Mouse (Mus musculus) E14TG2a.4 (cell line): ENCODE data around the gene Rere.

Experiments used
- H3K27me3 ChIP-seq: 2 replicates; pipeline ENCODE4 v1.6.1; 2014; ENCODE audit warnings: low read length, control low read depth; ENCODE audit not compliant: insufficient read depth
- H3K36me3 ChIP-seq: 2 replicates; pipeline ENCODE4 v1.6.1; 2014; ENCODE audit warnings: low read length, control low read depth; ENCODE audit not compliant: insufficient read depth
- H3K4me1 ChIP-seq: replicated peaks from 2 replicates; pipeline ENCODE4 v1.6.1; 2014; ENCODE audit warnings: low read depth, low read length, control low read depth
- H3K4me3 ChIP-seq: replicated peaks from 2 replicates; pipeline ENCODE4 v1.5.1; 2014; ENCODE audit warnings: mild to moderate bottlenecking, low read length
- H3K9me3 ChIP-seq: 2 replicates; pipeline ENCODE4 v1.6.1; 2014; ENCODE audit warnings: low read length, control low read depth
- CTCF ChIP-seq: conservative IDR thresholded peaks from 2 replicates; pipeline ENCODE4 v1.5.1; 2014; ENCODE audit warnings: low read length
- NANOG ChIP-seq: IDR thresholded peaks from 2 replicates; pipeline ENCODE4 v1.6.1; 2014; ENCODE audit warnings: borderline replicate concordance, low read length, mixed read lengths
- POU5F1 ChIP-seq: IDR thresholded peaks from 2 replicates; pipeline ENCODE4 v1.6.1; 2014; ENCODE audit warnings: low read length, borderline replicate concordance

Gene Rere

DNA sequence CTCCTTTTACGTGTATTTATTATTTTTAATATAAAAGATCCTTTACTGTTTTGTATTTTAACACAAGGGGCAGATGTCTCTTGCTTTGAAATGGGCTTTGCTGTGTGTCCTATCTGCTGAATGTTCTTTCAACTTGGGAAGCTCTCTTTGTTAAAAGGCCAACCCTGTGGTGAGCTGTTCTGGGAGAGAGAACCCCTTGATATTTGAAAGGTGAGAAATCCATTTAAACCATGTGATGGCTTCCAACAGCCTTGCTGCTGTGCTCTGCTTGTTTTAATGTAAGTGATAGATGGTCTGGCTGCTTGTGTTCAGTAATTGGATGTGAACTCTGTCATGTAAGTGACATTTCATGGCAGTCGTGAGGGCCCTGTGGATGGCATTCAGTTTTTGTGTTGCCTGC is 175.4 kb downstream of the Rere start:
- TF ChIP-seq NANOG: no peak
- TF ChIP-seq CTCF: no peak
- TF ChIP-seq POU5F1: no peak
- Histone ChIP-seq H3K4me3 (no peak overlapping the region), H3K9me3 (no peaks in the 10 kb centered on the region), H3K4me1 (peaks cover 44% of the 10 kb centered on the region), H3K27me3 (no peaks in the 10 kb centered on the region), H3K36me3 (no peaks in the 10 kb centered on the region; the same call in 1 of the 2 replicates)

DNA sequence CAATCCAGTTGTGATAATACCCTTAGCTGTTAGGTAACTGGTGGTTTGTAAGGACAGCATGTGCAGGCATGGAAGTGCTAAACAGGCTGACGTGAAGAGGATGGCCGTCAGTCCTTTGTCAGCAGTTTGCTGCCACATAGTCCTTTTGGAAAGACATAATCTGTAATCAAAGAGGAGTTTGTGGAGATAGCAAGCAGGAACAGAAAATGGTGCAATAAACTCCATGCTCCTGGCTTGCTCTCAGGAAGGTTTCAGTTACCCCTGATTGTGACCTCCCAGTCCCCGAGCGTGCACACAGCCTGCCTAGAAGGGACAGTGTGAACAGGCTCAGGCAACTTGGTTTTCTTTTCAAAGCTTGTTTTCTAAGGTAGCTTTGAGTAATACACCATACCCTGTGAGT is 175.9 kb downstream of the Rere start:
- peaks cover 45% of the 10 kb centered on the region for H3K4me1 ChIP-seq
- no peaks in the 10 kb centered on the region; the same call in 1 of the 2 replicates for H3K36me3 ChIP-seq
- TF ChIP-seq CTCF (no peak), POU5F1 (no peak)
- no peak overlapping the region for H3K4me3 ChIP-seq
- H3K27me3 ChIP-seq: no peaks in the 10 kb centered on the region
- H3K9me3 ChIP-seq: no peaks in the 10 kb centered on the region

DNA sequence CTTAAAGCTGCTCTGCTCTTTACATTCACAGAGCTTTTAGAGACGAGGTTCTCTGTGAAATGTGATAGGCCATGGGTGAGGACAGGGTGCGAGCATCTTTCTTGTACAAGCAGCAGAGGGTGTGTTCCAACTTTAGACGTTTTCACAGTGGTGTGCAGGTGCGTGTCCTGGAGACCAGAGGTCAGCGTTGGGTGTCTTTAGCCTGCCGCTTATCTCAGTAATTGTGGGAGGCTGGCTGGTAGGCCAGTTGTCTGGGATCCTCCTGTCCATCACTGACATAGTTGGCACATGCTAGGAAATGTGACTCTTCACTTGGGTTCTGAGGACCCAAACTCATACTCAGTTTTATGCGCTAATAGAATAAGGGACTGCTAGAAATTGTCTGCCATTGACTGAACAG is 176.3 kb downstream of the Rere start:
- Histone ChIP-seq H3K4me3 (no peak overlapping the region), H3K4me1 (peaks cover 47% of the 10 kb centered on the region), H3K36me3 (no peaks in the 10 kb centered on the region; the same call in 1 of the 2 replicates), H3K27me3 (no peaks in the 10 kb centered on the region), H3K9me3 (no peaks in the 10 kb centered on the region)
- no peak for TF ChIP-seq POU5F1
- TF ChIP-seq NANOG: no peak
- no peak for TF ChIP-seq CTCF

DNA sequence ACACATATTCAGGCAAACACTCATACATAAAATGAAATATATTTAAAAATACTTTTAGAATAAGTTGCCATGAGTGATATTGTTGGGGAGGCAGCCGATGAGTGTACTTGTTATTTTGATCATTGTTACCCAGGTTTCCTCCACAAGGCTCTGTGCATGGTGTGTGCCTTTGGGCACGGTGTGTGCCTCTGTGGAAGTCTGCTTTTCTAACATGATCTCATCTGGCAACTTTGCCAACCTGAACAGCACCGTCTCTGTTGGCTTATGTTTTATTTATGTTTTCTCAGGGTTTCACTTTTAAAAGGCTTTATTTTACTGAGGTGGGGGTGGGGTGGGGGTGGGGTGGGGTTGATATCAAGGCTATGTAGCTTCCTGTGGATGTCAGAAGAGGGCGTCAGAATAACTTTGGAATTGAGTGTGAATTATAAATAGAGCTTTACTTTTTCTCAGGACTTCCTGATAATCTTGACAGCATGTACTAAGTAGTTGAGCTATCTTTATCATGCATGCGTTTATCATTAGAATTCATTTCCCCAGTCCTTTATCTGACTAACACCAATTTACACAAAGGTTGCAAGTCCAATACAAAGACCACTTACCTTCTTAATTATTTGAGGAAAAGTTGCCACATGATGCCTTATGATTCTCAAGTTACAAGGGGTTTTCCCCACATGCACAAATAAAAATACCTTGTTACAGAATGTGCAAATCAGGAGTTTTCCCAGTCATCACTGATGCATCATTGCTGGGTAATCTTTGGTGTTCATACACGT is 177.8 kb downstream of the Rere start:
- H3K9me3 ChIP-seq: no peaks in the 10 kb centered on the region
- H3K4me3 ChIP-seq: no peak overlapping the region
- TF ChIP-seq POU5F1: no peak
- no peak for TF ChIP-seq CTCF
- TF ChIP-seq NANOG: no peak
- peaks cover 59% of the 10 kb centered on the region for H3K4me1 ChIP-seq
- H3K27me3 ChIP-seq: no peaks in the 10 kb centered on the region
- no peaks in the 10 kb centered on the region; the same call in 1 of the 2 replicates for H3K36me3 ChIP-seq

DNA sequence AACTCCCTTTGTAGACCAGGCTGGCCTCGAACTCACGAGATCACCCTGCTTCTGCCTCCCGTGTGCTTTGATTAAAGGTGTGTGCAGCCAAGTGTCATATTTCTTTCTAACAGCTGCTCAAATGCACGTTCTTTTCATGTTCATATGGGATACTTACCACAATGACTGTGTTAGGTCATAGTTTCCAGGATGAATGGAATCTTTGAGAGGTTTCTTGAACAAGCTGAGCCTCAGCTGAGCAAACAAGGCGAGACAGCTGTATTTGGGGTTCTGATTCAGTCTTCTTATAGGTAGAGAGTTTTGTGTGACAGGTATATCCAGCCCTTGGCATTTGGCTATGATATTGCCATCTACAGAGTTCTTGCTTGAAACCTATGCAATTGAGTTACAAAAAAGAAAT is 179.0 kb downstream of the Rere start:
- no peaks in the 10 kb centered on the region for H3K9me3 ChIP-seq
- TF ChIP-seq POU5F1: no peak
- no peak for TF ChIP-seq NANOG
- no peak for TF ChIP-seq CTCF

DNA sequence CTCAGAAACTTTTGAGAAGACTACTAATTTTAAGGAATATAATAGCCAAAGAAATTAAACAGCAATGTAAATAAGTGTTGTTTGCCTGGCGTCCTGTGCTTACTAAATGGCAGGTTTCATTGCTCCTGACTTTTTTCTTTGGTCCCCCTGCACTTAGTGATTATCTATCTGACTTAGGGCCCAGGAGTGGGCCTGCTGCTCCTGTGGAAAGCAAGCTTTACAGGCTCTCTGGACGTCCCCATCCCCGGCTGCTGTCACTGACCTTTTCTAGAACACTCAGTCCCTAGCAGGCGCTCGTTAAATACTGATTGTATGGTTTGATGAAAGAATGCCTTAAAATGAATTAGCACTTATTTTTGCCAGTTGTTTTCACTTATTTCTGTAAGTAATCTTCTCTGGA is 179.6 kb downstream of the Rere start:
- TF ChIP-seq NANOG: no peak
- Histone ChIP-seq H3K4me1 (peaks cover 73% of the 10 kb centered on the region), H3K36me3 (no peaks in the 10 kb centered on the region), H3K9me3 (no peaks in the 10 kb centered on the region), H3K27me3 (no peaks in the 10 kb centered on the region), H3K4me3 (no peak overlapping the region)

More for the DNA sequence above, 179.0 kb downstream of the Rere start:
- H3K4me3 ChIP-seq: no peak overlapping the region
- peaks cover 67% of the 10 kb centered on the region for H3K4me1 ChIP-seq
- H3K36me3 ChIP-seq: no peaks in the 10 kb centered on the region
- no peaks in the 10 kb centered on the region for H3K27me3 ChIP-seq

DNA sequence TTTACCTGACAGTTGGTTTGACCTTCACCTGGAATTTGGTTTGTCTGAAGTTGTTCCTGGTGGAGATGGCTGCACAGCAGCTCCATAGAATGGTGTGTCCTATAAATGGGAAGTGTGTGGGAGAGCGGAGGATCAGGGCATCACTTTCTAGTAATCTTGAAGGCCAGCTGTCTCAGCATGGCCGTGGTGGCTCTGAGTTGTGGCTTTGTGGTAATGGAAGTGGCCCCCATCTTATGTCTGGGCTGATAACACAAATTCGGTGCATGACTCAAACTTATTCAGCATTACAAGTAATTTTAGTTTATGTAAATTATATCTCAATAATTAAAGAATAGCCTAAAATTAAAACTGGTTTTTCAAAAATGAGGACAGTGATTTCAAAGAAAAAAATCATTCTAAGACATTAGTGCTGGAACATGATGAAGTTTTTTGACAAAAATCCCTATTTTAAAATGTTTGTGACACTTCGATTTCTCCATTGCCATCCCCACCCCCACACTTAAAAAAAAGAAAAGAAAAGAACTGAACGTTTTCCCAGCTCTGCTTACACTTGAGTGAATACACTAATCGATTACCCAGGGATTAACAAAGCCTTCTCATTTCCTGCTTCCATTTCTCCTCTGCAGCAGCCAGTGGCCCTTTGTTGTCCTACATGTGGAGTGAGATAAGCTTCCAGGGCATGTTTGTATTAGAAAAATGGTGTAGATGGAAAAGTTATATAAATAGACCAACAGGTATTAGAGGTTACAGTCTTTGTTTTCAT is 180.2 kb downstream of the Rere start:
- Histone ChIP-seq H3K27me3 (no peaks in the 10 kb centered on the region), H3K36me3 (no peaks in the 10 kb centered on the region), H3K4me1 (peaks cover 73% of the 10 kb centered on the region), H3K9me3 (no peaks in the 10 kb centered on the region), H3K4me3 (no peak overlapping the region)
- TF ChIP-seq CTCF (no peak), NANOG (peak; percentile 59; the same call in 1 of the 2 replicates)

DNA sequence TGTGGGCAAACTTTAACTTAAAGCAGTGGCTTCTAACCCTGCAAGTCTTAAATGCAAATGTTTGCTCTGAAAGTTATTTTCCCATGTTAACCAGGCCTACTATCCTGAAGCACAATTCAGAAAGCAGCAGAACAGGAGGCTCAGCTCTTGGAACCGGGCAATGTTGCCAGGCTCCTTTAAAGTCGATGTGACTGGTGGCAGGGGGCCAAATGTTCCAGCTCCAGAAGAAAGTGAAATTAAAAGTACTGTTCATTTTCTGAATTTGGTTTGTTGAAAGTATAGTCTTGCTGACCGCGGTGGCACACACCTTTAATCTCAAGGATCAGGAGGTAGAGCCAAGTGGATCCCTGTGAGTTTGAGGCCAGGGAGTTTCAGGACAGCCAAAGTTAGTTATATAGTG is 180.9 kb downstream of the Rere start:
- Histone ChIP-seq H3K4me1 (peaks cover 72% of the 10 kb centered on the region), H3K4me3 (no peak overlapping the region), H3K36me3 (no peaks in the 10 kb centered on the region), H3K9me3 (no peaks in the 10 kb centered on the region), H3K27me3 (no peaks in the 10 kb centered on the region)
- TF ChIP-seq CTCF (no peak), NANOG (no peak), POU5F1 (no peak)

DNA sequence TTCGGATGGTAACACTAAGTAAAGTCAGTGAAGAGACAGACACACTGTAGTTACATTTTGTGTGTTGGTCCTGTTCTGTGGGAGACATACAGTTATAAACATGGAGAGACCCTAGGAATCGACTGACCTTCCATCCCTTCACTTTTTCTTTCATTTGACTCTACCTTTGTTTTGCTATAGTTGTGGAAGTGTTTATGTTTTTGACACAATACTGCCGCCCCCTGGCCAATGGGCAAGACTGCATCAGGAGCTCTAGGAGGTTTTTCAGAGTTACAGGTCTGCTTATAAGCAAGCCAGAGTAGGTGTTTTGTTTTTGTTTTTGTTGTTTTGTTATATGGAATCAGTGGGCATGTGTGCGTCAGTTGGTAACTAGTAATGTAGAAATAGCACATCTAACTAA is 184.3 kb downstream of the Rere start:
- no peak for TF ChIP-seq POU5F1
- peak; percentile 89 for TF ChIP-seq CTCF
- no peak overlapping the region for H3K4me3 ChIP-seq
- H3K27me3 ChIP-seq: no peaks in the 10 kb centered on the region
- H3K36me3 ChIP-seq: peaks cover 20% of the 10 kb centered on the region
- H3K9me3 ChIP-seq: no peaks in the 10 kb centered on the region
- peaks cover 61% of the 10 kb centered on the region for H3K4me1 ChIP-seq
